Mouse (Mus musculus) megakaryocyte, embryonic 14.5 days (primary cell): ENCODE results near the gene Rptor. TPM values are rescaled to one million over a fixed set of nuclear protein-coding genes. Genes with fewer than 3 reads are reported as not detected.

Experiments
- H3K27me3 ChIP-seq: replicated peaks from 2 replicates; pipeline ENCODE3; 2012; ENCODE audit warnings: inconsistent platforms
- H3K36me3 ChIP-seq: replicated peaks from 2 replicates; pipeline ENCODE3; 2012; ENCODE audit warnings: low read length, inconsistent platforms, mixed read lengths
- H3K4me1 ChIP-seq: 2 replicates; pipeline ENCODE4 v1.6.1; 2012; ENCODE audit warnings: inconsistent platforms
- H3K4me3 ChIP-seq: replicated peaks from 2 replicates; pipeline ENCODE3; 2012; ENCODE audit warnings: moderate library complexity, mild to moderate bottlenecking, inconsistent platforms
- H3K9me3 ChIP-seq: 2 replicates; pipeline ENCODE4 v1.6.1; 2012; ENCODE audit warnings: inconsistent platforms
- FLI1 ChIP-seq: IDR thresholded peaks from 2 replicates; pipeline ENCODE4 v1.6.1; 2012; ENCODE audit warnings: low read length, inconsistent platforms, mixed read lengths
- GATA1 ChIP-seq: IDR thresholded peaks from 3 replicates; pipeline ENCODE4 v1.6.1; 2012; ENCODE audit warnings: mixed read lengths, low read length, inconsistent platforms, borderline replicate concordance
- polyA plus RNA-seq: library from polyadenylated mRNA; stranded (reverse); fragments of >175 nt; gene quantifications from 2 replicates; pipeline ENCODE4 v1.2.3, GENCODE M21; 2012; ENCODE audit warnings: low replicate concordance; ENCODE audit not compliant: insufficient read depth

The Rptor gene
- polyA plus RNA-seq, 1 experiment = 20.2 TPM

DNA sequence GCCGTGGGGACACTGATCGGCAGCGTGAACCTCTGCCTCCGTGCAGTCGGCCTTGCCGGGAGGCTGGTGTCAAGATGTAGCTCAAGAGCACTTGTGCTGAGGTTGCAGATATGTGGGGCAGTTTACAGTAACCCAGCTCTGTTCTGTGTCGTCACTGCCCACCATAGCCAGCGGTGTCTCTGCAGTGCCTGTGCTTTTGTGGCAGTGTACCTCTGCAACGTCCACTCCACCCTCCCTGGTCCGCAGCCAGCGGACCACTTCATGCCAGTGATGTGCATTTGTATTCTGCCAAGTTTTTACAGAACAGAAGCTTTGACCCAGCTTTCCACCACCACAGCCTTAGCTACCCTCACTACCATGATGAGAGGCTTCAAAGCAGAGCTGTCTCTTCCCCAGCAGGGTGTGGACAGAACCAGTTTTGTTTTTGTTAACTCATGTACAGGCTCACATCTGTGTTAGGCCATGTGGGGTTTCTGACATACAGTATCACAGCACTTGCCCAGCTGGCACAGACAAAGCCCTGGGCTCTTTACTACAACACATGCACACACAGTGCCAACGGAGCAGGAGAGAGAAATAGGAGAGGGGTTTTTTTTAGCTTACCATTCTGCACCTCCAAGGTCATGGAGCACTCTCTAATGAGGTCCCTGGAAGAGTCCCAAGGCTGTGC lies 182.1 kb downstream of the Rptor start:
- Histone ChIP-seq H3K9me3 (no peaks in the 10 kb centered on the region; the same call in 1 of the 2 replicates), H3K36me3 (peaks cover 58% of the 10 kb centered on the region)

DNA sequence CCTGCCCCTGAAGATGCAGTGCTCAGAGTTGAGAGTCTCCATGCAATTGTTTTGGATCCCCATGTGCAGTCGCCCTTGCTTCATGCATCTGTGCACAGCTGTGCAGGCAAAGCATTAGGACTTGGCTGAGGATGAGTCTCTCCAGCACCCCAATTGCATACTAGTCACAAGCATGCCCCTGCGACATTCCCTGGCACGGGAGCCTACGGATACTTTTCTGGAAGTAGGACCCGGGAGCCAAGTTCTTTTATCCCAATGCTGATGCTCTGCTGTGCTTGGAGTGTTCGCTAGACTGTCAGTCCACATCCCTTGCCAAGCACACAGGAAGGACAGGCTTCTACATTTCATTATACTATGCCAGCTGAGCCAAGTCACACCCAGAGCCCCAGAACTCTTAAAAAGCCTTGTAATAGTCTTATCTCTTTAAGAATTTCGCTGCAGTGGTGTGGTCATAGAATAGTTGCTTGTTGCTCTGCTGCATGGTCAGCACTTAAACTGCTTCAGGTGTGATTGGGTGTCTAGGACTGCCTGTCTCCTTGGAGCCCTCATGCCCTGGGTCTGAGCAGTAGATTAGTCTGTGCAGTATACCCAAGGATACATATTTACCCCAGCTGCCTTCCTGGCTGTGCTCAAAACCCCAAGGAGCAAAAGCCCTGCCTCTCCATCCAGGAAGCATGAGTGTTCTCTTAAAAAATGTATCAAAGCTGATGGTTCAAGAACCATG lies 183.1 kb downstream of the Rptor start:
- Histone ChIP-seq H3K36me3 (peaks cover 49% of the 10 kb centered on the region), H3K9me3 (no peaks in the 10 kb centered on the region; the same call in 1 of the 2 replicates), H3K4me1 (peaks cover 33% of the 10 kb centered on the region), H3K4me3 (no peak overlapping the region), H3K27me3 (no peaks in the 10 kb centered on the region)
- no peak for TF ChIP-seq GATA1

More for the DNA sequence above, 182.1 kb downstream of the Rptor start:
- TF ChIP-seq FLI1 (no peak), GATA1 (no peak)
- Histone ChIP-seq H3K27me3 (no peaks in the 10 kb centered on the region), H3K4me3 (no peak overlapping the region), H3K4me1 (peaks cover 40% of the 10 kb centered on the region)

DNA sequence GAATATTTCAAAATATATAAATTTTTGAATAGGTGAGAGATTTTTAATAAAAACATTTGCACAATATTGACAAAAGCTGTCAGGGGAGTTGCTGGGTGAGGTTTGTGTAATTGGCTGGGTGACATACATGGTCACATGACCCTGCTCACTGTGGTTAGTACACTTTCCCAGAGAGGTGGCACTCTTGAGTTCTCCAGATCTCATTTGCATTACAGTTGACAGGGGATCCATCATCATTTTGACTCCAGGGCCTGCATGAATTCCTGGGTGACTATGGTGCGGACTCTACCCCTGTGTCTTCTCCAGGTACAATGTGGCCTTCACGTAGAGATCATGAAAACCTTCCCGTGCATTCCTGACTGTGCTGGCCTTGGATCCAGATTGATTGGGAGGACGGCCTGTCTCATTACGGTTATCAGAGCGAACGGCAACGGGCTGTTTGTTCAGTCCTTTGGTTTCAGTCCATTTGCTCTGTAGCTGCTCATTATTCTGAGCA lies 183.7 kb downstream of the Rptor start:
- no peak overlapping the region for H3K4me3 ChIP-seq
- H3K4me1 ChIP-seq = peaks cover 33% of the 10 kb centered on the region
- H3K27me3 ChIP-seq = no peaks in the 10 kb centered on the region
- no peak for TF ChIP-seq FLI1
- TF ChIP-seq GATA1 = no peak
- H3K36me3 ChIP-seq = peaks cover 43% of the 10 kb centered on the region
- no peaks in the 10 kb centered on the region; the same call in 1 of the 2 replicates for H3K9me3 ChIP-seq

DNA sequence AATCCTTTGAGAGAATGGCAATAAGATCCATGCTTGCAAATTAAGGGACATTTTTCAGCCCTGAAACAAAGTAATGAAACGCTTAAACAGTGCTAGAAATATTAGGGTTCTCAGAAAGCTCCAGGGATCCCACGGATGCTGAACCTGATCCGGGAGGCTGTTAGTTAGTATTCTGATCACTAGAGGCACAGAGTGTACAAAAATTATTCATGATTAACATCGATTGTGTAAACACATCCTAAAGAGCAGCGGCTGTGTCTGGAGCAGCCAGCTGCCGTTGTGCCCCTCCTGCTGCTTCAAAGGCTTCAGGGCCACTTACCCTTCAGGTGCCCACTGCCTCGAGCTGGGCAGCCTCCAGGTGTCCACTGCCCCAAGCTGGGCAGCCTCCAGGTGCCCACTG lies 185.8 kb downstream of the Rptor start:
- Histone ChIP-seq H3K9me3 (no peaks in the 10 kb centered on the region; the same call in 1 of the 2 replicates), H3K27me3 (no peaks in the 10 kb centered on the region), H3K36me3 (peaks cover 36% of the 10 kb centered on the region), H3K4me1 (peaks cover 49% of the 10 kb centered on the region), H3K4me3 (no peak overlapping the region)
- TF ChIP-seq FLI1 (no peak), GATA1 (no peak)

DNA sequence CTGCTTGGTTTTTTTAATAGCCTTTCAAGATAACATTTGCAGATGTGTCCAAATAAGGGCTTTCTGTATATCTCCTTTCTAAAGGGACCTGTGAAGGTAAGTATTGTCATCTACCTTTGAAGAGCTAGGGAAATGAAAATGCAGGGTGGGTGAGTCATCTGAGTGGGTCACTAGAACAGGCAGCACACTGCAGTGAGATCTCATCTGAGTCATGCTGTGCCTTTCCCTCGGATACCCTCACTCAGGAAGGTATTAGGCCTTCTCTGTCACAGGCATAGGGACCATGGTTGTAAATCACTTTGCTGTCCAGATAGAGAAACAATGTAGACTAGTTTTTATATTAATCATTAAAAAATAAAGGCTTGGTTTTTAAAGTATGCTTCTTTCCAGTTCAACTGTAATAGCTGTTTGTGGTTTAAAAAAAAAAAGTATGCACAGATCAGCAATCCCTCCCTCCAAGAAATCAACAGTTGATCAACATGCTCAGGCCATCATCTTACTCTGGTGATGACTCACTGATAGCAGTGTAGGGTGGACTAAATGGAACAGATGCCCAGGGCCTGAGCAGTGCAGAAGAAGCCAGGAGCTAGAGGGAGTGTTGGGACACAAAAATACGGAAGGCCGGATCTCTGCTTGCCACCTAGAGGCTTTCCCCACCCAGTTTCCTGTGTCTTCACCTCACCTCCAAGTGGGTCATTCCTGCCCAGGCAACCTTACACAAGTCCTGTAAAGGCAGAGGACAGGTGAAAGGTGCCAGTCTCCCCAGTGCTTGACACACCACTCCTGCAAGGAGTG lies 186.4 kb downstream of the Rptor start:
- peaks cover 48% of the 10 kb centered on the region for H3K4me1 ChIP-seq
- H3K9me3 ChIP-seq = no peaks in the 10 kb centered on the region; the same call in 1 of the 2 replicates
- H3K36me3 ChIP-seq = peaks cover 34% of the 10 kb centered on the region
- H3K4me3 ChIP-seq = no peak overlapping the region
- no peak for TF ChIP-seq FLI1
- TF ChIP-seq GATA1 = no peak
- H3K27me3 ChIP-seq = peaks cover 2% of the 10 kb centered on the region

DNA sequence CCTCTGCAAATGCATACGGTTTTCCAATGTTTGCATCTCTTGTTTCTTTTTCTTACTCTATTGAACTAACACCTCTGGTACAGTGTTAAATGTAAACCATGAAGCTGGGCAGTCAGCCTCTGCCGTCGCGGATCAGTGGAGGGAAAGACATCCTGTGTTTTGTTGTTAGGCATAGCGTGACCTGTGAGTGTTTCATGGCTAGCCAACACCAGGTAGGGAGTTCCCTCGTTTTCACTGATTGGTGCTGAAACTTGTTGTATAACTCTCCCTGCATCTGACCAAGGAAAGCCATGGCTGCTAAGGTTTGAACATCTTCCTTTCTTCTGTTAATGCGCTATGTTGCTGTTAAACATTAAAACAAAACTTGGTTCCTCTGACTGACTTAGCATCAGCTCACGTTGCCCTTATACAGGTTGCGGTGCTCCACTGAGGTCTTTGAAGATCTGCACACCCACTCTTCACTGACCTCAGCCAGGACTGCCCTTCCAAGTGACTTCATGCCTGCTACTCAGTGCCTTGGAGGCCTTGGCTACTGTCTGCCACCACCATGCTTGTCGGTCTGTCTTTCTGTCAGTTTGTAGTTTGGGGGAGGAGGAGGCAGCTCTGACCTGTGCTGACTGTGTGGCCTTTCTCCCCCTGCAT lies 189.3 kb downstream of the Rptor start:
- no peak for TF ChIP-seq FLI1
- TF ChIP-seq GATA1 = no peak
- peaks cover 17% of the 10 kb centered on the region for H3K36me3 ChIP-seq
- no peak overlapping the region for H3K4me3 ChIP-seq
- no peaks in the 10 kb centered on the region; the same call in 1 of the 2 replicates for H3K9me3 ChIP-seq
- H3K27me3 ChIP-seq = peaks cover 16% of the 10 kb centered on the region
- peaks cover 44% of the 10 kb centered on the region for H3K4me1 ChIP-seq

DNA sequence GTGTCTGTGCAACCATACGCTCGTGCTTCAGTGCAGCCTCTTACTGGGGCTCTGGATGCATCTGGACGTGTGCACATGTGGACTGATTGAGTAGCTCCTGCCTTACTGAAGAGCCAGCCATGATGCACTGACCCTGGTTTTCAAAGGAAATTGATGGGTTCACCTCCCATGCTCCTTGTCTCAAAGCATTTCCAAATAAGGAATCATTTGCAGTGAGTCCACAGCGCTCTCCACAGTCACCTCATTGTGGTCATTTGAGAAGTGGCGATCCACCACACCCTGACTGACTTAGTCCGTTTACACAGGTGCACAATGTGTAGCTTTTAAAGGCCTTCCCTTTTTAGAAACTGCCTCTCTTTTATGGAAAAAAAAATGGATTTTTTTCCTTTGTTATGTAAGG lies 190.7 kb downstream of the Rptor start:
- Histone ChIP-seq H3K27me3 (peaks cover 25% of the 10 kb centered on the region), H3K4me1 (peaks cover 41% of the 10 kb centered on the region), H3K4me3 (peak overlapping the region; percentile 0), H3K36me3 (peaks cover 11% of the 10 kb centered on the region), H3K9me3 (no peaks in the 10 kb centered on the region)
- TF ChIP-seq GATA1 (no peak), FLI1 (no peak)

DNA sequence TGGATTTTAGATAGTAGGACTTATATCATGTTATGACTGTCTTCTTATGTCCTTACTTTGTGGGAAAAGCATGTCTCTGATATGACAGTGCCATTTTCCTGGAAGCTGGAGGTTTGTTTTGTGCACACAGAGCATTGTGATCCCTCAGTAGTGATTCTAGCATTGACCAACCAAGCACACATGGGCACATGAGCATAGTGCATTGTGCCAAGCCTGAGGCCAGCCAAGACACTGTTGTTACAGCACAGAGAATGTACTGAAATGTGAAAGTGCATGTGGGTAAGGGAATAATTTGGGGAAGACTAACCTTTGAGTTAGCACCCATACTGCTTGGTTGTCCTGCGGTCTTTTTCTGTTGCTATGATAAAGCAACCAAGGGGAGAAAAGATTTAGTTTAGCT lies 191.3 kb downstream of the Rptor start:
- Histone ChIP-seq H3K9me3 (no peaks in the 10 kb centered on the region), H3K4me3 (no peak overlapping the region), H3K36me3 (peaks cover 17% of the 10 kb centered on the region), H3K4me1 (peaks cover 47% of the 10 kb centered on the region), H3K27me3 (peaks cover 29% of the 10 kb centered on the region)
- TF ChIP-seq GATA1 (no peak), FLI1 (no peak)

DNA sequence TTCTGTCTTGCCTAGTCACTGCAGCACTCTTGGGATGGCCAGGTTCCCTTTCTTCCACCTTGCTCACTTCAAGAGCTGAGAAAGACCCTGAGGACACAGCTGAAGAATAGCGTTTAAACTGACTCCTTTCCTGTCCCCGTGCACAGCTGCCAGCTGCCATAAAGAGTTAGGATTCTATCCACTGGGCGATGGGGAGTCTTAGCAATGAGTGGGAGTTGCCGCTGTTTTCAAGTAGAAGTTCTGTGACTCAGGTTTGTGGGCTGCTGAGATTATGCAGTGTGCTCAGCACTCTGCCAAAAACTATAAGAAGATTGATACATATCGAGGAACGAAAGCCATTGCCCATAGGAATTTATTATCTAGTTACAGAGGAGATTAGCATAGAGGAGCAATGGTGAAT lies 192.0 kb downstream of the Rptor start:
- Histone ChIP-seq H3K9me3 (no peaks in the 10 kb centered on the region), H3K36me3 (peaks cover 14% of the 10 kb centered on the region), H3K4me1 (peaks cover 54% of the 10 kb centered on the region), H3K4me3 (no peak overlapping the region), H3K27me3 (peaks cover 29% of the 10 kb centered on the region)
- TF ChIP-seq GATA1 = no peak
- TF ChIP-seq FLI1 = no peak

DNA sequence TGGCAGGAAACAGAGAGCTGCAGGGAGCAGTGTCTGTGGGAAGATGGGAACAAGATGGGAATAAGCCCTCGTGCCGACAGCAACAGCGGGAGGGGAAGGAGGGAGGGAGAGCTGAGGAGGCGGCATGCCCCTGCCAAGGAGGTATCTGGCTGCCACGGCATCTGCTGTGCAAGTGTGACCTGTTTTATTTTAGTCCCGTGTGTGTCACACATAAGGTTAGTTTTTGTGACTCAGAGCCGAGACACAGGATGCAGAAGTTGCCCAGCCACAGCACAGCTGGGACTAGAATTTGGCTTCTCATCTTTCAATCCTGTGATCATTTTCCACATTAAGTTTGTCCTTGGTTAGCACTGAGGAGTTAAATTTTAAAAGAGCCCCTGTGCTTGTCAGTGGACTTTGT lies 193.7 kb downstream of the Rptor start:
- Histone ChIP-seq H3K4me3 (peak overlapping the region; percentile 68), H3K9me3 (no peaks in the 10 kb centered on the region), H3K36me3 (peaks cover 22% of the 10 kb centered on the region), H3K27me3 (peaks cover 29% of the 10 kb centered on the region), H3K4me1 (peaks cover 69% of the 10 kb centered on the region)
- TF ChIP-seq FLI1 = no peak
- no peak for TF ChIP-seq GATA1
